Mouse (Mus musculus) ES-Bruce4 (cell line): ENCODE results near the gene Lin37. TPM values are rescaled to one million over a fixed set of nuclear protein-coding genes. Genes with fewer than 3 reads are reported as not detected.

Source experiments
- H3K27ac ChIP-seq: 2 replicates; pipeline ENCODE4 v1.5.1; 2012; ENCODE audit warnings: low read length, inconsistent platforms; ENCODE audit not compliant: insufficient read depth
- H3K27me3 ChIP-seq: 2 replicates; pipeline ENCODE4 v1.6.1; 2012; ENCODE audit warnings: mild to moderate bottlenecking, low read length, inconsistent platforms; ENCODE audit not compliant: control insufficient read depth, poor library complexity, insufficient read depth, severe bottlenecking
- H3K36me3 ChIP-seq: 2 replicates; pipeline ENCODE4 v1.6.1; 2012; ENCODE audit warnings: inconsistent platforms, mild to moderate bottlenecking, low read length, moderate library complexity; ENCODE audit not compliant: control insufficient read depth, poor library complexity, insufficient read depth, severe bottlenecking
- H3K4me1 ChIP-seq: one replicate; pipeline ENCODE4 v1.8.1; 2011; ENCODE audit warnings: low read length; ENCODE audit not compliant: control insufficient read depth, insufficient read depth
- H3K4me3 ChIP-seq: 2 replicates; pipeline ENCODE4 v1.5.1; 2011; ENCODE audit warnings: low read depth, mild to moderate bottlenecking, low read length
- H3K9ac ChIP-seq: 2 replicates; pipeline ENCODE4 v1.6.1; 2012; ENCODE audit warnings: low read depth, mild to moderate bottlenecking, inconsistent platforms; ENCODE audit not compliant: poor library complexity, severe bottlenecking
- H3K9me3 ChIP-seq: replicated peaks from 2 replicates; pipeline ENCODE4 v1.6.1; 2012; ENCODE audit warnings: mild to moderate bottlenecking, low read length, inconsistent platforms; ENCODE audit not compliant: control insufficient read depth, poor library complexity, insufficient read depth, severe bottlenecking
- CTCF ChIP-seq: IDR thresholded peaks from one replicate; pipeline ENCODE4 v1.8.1; 2011; ENCODE audit warnings: low read depth, low read length
- EP300 ChIP-seq: IDR thresholded peaks from 2 replicates; pipeline ENCODE4 v1.6.1; 2011; ENCODE audit warnings: low read depth, low read length; ENCODE audit not compliant: insufficient read depth
- POLR2A ChIP-seq: IDR thresholded peaks from one replicate; pipeline ENCODE4 v1.8.1; 2011; ENCODE audit warnings: low read length; ENCODE audit not compliant: insufficient read depth
- polyA plus RNA-seq: library from polyadenylated mRNA; stranded (reverse); fragments of >200 nt; gene quantifications from 2 replicates; pipeline ENCODE4 v1.2.4, GENCODE M21; 2011; ENCODE audit warnings: low read depth; ENCODE audit not compliant: missing spikeins, insufficient read depth, insufficient read length

Lin37 gene
- polyA plus RNA-seq, 1 experiment = 23.3 TPM

GRCm38 (mm10) chr7:30533941-30534632, 25.6 kb downstream of the Lin37 start:
- Histone ChIP-seq H3K36me3 (no peaks in the 10 kb centered on the region), H3K27ac (no peak overlapping the region), H3K9ac (peak overlapping the region; percentile 62), H3K4me1 (no peaks in the 10 kb centered on the region), H3K4me3 (peak overlapping the region; percentile 80), H3K9me3 (0 out of 2 replicates have a peak, but pooled peaks cover 4% of the 10 kb centered on the region), H3K27me3 (peaks cover 4% of the 10 kb centered on the region; the same call in 1 of the 2 replicates)
- no peak for TF ChIP-seq POLR2A
- TF ChIP-seq CTCF = no peak
- TF ChIP-seq EP300 = no peak

DNA sequence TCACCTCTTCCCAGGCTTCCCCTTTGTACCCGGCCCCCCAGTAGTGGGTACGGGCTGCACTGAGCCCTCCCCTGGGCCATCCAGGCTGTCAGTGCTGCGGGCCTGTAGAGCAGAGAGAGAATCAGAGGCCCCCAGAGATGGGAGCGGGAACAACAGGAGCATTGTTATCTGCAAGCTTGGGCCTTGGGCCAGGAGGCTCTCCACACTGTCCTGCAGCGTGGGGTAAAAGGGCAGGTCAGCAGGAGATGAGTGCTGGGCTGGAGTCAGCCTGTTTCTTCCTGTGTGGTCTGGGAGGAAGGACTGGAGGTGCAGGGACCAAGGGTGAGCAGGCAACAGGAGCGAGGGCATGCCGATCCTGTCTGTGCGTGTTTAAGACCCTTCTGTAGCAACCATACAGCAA, 26.7 kb downstream of the Lin37 start:
- Histone ChIP-seq H3K9me3 (0 out of 2 replicates have a peak, but pooled peaks cover 4% of the 10 kb centered on the region), H3K4me1 (no peaks in the 10 kb centered on the region), H3K9ac (no peak overlapping the region), H3K27me3 (peaks cover 4% of the 10 kb centered on the region; the same call in 1 of the 2 replicates), H3K36me3 (no peaks in the 10 kb centered on the region), H3K4me3 (no peak overlapping the region), H3K27ac (no peak overlapping the region)
- TF ChIP-seq CTCF (no peak), EP300 (no peak), POLR2A (no peak)

GRCm38 (mm10) chr7:30531291-30531815, 28.3 kb downstream of the Lin37 start:
- no peak overlapping the region for H3K27ac ChIP-seq
- H3K9me3 ChIP-seq = 0 out of 2 replicates have a peak, but pooled peaks cover 4% of the 10 kb centered on the region
- H3K27me3 ChIP-seq = peaks cover 4% of the 10 kb centered on the region; the same call in 1 of the 2 replicates
- TF ChIP-seq CTCF (no peak), POLR2A (no peak), EP300 (no peak)
- H3K4me1 ChIP-seq = no peaks in the 10 kb centered on the region
- H3K9ac ChIP-seq = no peak overlapping the region
- H3K4me3 ChIP-seq = no peak overlapping the region
- H3K36me3 ChIP-seq = no peaks in the 10 kb centered on the region

- no peaks in the 10 kb centered on the region for H3K27me3 ChIP-seq
- peak overlapping the region; percentile 17; the same call in 1 of the 2 replicates for H3K9ac ChIP-seq
- no peaks in the 10 kb centered on the region for H3K36me3 ChIP-seq
- H3K27ac ChIP-seq = no peak overlapping the region
- no peak for TF ChIP-seq CTCF
- TF ChIP-seq EP300 = no peak
- no peak for TF ChIP-seq POLR2A
- no peak overlapping the region for H3K4me3 ChIP-seq
- H3K9me3 ChIP-seq = no peaks in the 10 kb centered on the region
- peaks cover 1% of the 10 kb centered on the region for H3K4me1 ChIP-seq
These were observed 32.7 kb downstream of the Lin37 start for GRCm38 (mm10) chr7:30526981-30527380.

GRCm38 (mm10) chr7:30526399-30526798, 33.2 kb downstream of the Lin37 start:
- Histone ChIP-seq H3K4me3 (0 out of 2 replicates have a peak overlapping the region, but pooled peaks have one; percentile 0), H3K27ac (no peak overlapping the region), H3K9me3 (no peaks in the 10 kb centered on the region), H3K27me3 (no peaks in the 10 kb centered on the region), H3K9ac (peak overlapping the region; percentile 17; the same call in 1 of the 2 replicates), H3K36me3 (no peaks in the 10 kb centered on the region), H3K4me1 (peaks cover 1% of the 10 kb centered on the region)
- no peak for TF ChIP-seq CTCF
- TF ChIP-seq EP300 = no peak
- no peak for TF ChIP-seq POLR2A

DNA sequence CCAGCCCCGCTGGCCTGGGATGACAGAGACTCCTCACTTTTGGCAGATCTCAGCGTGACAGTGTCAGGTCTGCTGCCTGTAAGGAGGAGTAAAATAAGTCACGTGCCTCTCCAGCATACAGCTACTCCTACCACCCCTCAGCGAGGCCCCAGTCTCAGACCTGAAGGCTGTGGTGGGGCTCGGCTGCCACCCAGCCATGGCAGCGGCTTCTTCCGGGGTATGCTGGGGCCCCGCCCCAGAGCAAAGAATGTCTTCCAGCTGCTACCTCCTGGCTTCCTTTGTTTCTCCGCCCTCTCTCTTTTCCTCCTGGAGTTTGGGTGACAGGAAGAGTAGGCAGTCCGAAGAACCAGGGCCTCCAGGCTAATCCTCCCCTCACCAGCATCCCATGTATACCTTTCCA, 33.7 kb downstream of the Lin37 start:
- no peaks in the 10 kb centered on the region for H3K27me3 ChIP-seq
- 0 out of 2 replicates have a peak overlapping the region, but pooled peaks have one; percentile 0 for H3K4me3 ChIP-seq
- peaks cover 1% of the 10 kb centered on the region for H3K4me1 ChIP-seq
- H3K36me3 ChIP-seq = no peaks in the 10 kb centered on the region
- no peak overlapping the region for H3K27ac ChIP-seq
- TF ChIP-seq EP300 (no peak), CTCF (no peak), POLR2A (no peak)
- H3K9ac ChIP-seq = 0 out of 2 replicates have a peak overlapping the region, but pooled peaks have one; percentile 17
- H3K9me3 ChIP-seq = no peaks in the 10 kb centered on the region
